Comparison of ENCODE assay signal across 8 mouse cellular contexts in genomic region chr4:86749361-86749841, GRCm38 (mm10). TPM values are rescaled to one million over a fixed set of nuclear protein-coding genes. Genes with fewer than 3 reads are reported as not detected.
A peak's percentile ranks its signal among the peaks of the same experiment; 100 is the strongest.
DNase-seq lines count a peak whose midpoint lies in the region; ATAC-seq and TF ChIP-seq lines count a peak whose summit lies in the region.

No protein-coding gene starts in this region.

- DNase-seq in lung, adult 2 months: peak; percentile 30
- DNase-seq in lung, postnatal 25 days (ENCODE audit: low spot score): no peak
- peak; percentile 55 for DNase-seq in c-Kit-positive CD71-positive TER-119-positive erythroid progenitor cells, embryonic 14.5 days (ENCODE audit: low spot score)
- peak; percentile 27 to 42 for DNase-seq in frontal cortex, postnatal 10 days (ENCODE audit: low spot score in 2 of 2)
- peak; percentile 20 for DNase-seq in kidney, postnatal 14 days
- DNase-seq in lung, postnatal 36 days: peak; percentile 13

- H3K36me3 ChIP-seq in small intestine, adult 2 months (ENCODE audit: control insufficient read depth, insufficient read depth, low read length): no peaks in the 10 kb centered on the region

- no peaks in the 10 kb centered on the region for H3K27me3 ChIP-seq in small intestine, adult 2 months (ENCODE audit: control insufficient read depth, insufficient read depth, low read length)

- ATAC-seq in monocyte, adult 5-6 weeks (replicated peaks; ENCODE audit: insufficient number of reproducible peaks, low FRiP score, low TSS enrichment, poor library complexity, severe bottlenecking): no peak

- H3K27ac ChIP-seq in small intestine, adult 2 months (ENCODE audit: insufficient read depth, low read depth, low read length): peak overlapping the region; percentile 82; the same call in 1 of the 2 replicates

- TF ChIP-seq POLR2A in lung, adult 2 months (IDR thresholded peaks at IDR 0.05; ENCODE audit: borderline replicate concordance, extremely low read depth, low read depth, low read length): no peak
- TF ChIP-seq POLR2A in small intestine, adult 2 months (IDR thresholded peaks at IDR 0.05; ENCODE audit: low read depth, low read length): no peak

- H3K4me3 ChIP-seq in lung, adult 2 months (replicated peaks; ENCODE audit: extremely low read depth, low read depth, low read length): peak overlapping the region; percentile 87
- peak overlapping the region; percentile 85 for H3K4me3 ChIP-seq in small intestine, adult 2 months (ENCODE audit: low read depth, low read length)

- H3K4me1 ChIP-seq in lung, adult 2 months (ENCODE audit: control insufficient read depth, insufficient read depth, low read length): peaks cover 6% of the 10 kb centered on the region
- peaks cover 3% of the 10 kb centered on the region; the same call in 1 of the 2 replicates for H3K4me1 ChIP-seq in small intestine, adult 2 months (ENCODE audit: control insufficient read depth, insufficient read depth, insufficient read length, low read length)

- TF ChIP-seq CTCF in lung, adult 2 months (IDR thresholded peaks at IDR 0.05; ENCODE audit: insufficient read depth, low read length): no peak
- no peak for TF ChIP-seq CTCF in small intestine, adult 2 months (IDR thresholded peaks at IDR 0.05; ENCODE audit: extremely low read depth, insufficient read length, insufficient replicate concordance, low read depth, low read length)

- WGBS in lung, adult 2 months: under 1% methylated on average over 13 of the region's 13 CpGs
- 2% methylated on average over 13 of the region's 13 CpGs for WGBS in small intestine, adult 2 months

RNA-seq across cellular contexts. Expression of gene Dennd4c, which starts 1.0 kb away (rescaled TPM):
- 5.9 and 7.3 TPM in 2 replicates for polyA plus RNA-seq in lung, adult 2 months (2012; rRNA removed)
- polyA plus RNA-seq in small intestine, adult 2 months (2012; rRNA removed): 2.4 and 4.4 TPM in 2 replicates
- total RNA-seq in monocyte, adult 5-6 weeks (2017): 26.9 to 42.6 TPM (median 30.7 TPM) in 3 replicates
